Mouse (Mus musculus): ENCODE results near the gene Jph2. TPM values are rescaled to one million over a fixed set of nuclear protein-coding genes. Genes with fewer than 3 reads are reported as not detected.

Gene Jph2
- 0.48 and 0.52 TPM in 2 replicates for polyA plus RNA-seq (2012; rRNA removed)

GRCm38 (mm10) chr2:163397905-163398304, at the start of gene Jph2:
Jph2 (minus strand) TSS chr2:163397993.
- Histone ChIP-seq H3K27ac (ENCODE audit: insufficient read depth, low read length) (no peak within 1 kb of the TSS), H3K4me1 (ENCODE audit: control insufficient read depth, insufficient read depth, low read length) (no peaks in the 10 kb centered on the region), H3K4me3 (replicated peaks; ENCODE audit: insufficient read depth, low read depth, low read length) (no peak within 1 kb of the TSS), H3K27me3 (ENCODE audit: control insufficient read depth, insufficient read depth, low read length) (no peaks in the 10 kb centered on the region)
- no peak for TF ChIP-seq CTCF (IDR thresholded peaks at IDR 0.05; ENCODE audit: borderline replicate concordance, insufficient read depth, low read depth, low read length)
- no peak for TF ChIP-seq POLR2A (IDR thresholded peaks at IDR 0.05; ENCODE audit: borderline replicate concordance, insufficient read depth, low read length)
- WGBS, result 19% methylated on average over 10 of the region's 10 CpGs
- DNase-seq, result no peak

DNA sequence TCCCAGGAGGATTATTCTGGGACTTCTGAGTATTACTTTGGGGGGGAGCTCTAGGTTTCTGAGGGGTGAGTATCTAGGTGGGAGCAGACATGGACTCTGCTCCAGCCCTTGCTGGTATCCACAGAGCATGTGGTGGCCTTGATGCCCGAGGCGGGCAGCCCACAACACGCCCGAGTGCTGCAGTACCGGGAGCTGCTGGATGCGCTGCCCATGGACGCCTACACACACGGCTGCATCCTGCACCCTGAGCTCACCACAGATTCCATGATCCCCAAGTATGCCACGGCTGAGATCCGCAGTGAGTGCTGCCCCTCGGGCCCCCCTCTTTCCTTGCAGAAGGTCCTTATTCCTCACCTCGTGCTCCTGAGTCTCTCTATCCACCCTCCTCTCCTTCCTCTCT, 49.6 kb upstream of the Jph2 start:
- no peak for TF ChIP-seq POLR2A (IDR thresholded peaks at IDR 0.05; ENCODE audit: borderline replicate concordance, insufficient read depth, low read length)
- no peak for TF ChIP-seq CTCF (IDR thresholded peaks at IDR 0.05; ENCODE audit: borderline replicate concordance, insufficient read depth, low read depth, low read length)
- 83% methylated on average over 12 of the region's 12 CpGs for WGBS
- DNase-seq, result no peak
- H3K4me1 ChIP-seq (ENCODE audit: control insufficient read depth, insufficient read depth, low read length), result peaks cover 46% of the 10 kb centered on the region
- H3K27me3 ChIP-seq (ENCODE audit: control insufficient read depth, insufficient read depth, low read length), result no peaks in the 10 kb centered on the region
- H3K4me3 ChIP-seq (replicated peaks; ENCODE audit: insufficient read depth, low read depth, low read length), result no peak overlapping the region
- H3K27ac ChIP-seq (ENCODE audit: insufficient read depth, low read length), result no peak overlapping the region

- H3K4me3 ChIP-seq (replicated peaks; ENCODE audit: insufficient read depth, low read depth, low read length), result no peak overlapping the region
- peaks cover 49% of the 10 kb centered on the region for H3K4me1 ChIP-seq (ENCODE audit: control insufficient read depth, insufficient read depth, low read length)
- TF ChIP-seq POLR2A (IDR thresholded peaks at IDR 0.05; ENCODE audit: borderline replicate concordance, insufficient read depth, low read length) (no peak), CTCF (IDR thresholded peaks at IDR 0.05; ENCODE audit: borderline replicate concordance, insufficient read depth, low read depth, low read length) (no peak)
- H3K27ac ChIP-seq (ENCODE audit: insufficient read depth, low read length), result peak overlapping the region; percentile 44
- no peaks in the 10 kb centered on the region for H3K27me3 ChIP-seq (ENCODE audit: control insufficient read depth, insufficient read depth, low read length)
- WGBS, result 50% methylated on average over 7 of the region's 7 CpGs
- no peak for DNase-seq
These were observed 46.2 kb upstream of the Jph2 start for GRCm38 (mm10) chr2:163444017-163444416.

GRCm38 (mm10) chr2:163443543-163443942, 45.8 kb upstream of the Jph2 start:
- TF ChIP-seq POLR2A (IDR thresholded peaks at IDR 0.05; ENCODE audit: borderline replicate concordance, insufficient read depth, low read length) (no peak), CTCF (IDR thresholded peaks at IDR 0.05; ENCODE audit: borderline replicate concordance, insufficient read depth, low read depth, low read length) (no peak)
- H3K4me3 ChIP-seq (replicated peaks; ENCODE audit: insufficient read depth, low read depth, low read length), result no peak overlapping the region
- DNase-seq, result peak; percentile 89 to 92
- H3K27me3 ChIP-seq (ENCODE audit: control insufficient read depth, insufficient read depth, low read length), result no peaks in the 10 kb centered on the region
- peaks cover 49% of the 10 kb centered on the region for H3K4me1 ChIP-seq (ENCODE audit: control insufficient read depth, insufficient read depth, low read length)
- peak overlapping the region; percentile 44 for H3K27ac ChIP-seq (ENCODE audit: insufficient read depth, low read length)
- WGBS, result 5% methylated on average over 6 of the region's 6 CpGs

DNA sequence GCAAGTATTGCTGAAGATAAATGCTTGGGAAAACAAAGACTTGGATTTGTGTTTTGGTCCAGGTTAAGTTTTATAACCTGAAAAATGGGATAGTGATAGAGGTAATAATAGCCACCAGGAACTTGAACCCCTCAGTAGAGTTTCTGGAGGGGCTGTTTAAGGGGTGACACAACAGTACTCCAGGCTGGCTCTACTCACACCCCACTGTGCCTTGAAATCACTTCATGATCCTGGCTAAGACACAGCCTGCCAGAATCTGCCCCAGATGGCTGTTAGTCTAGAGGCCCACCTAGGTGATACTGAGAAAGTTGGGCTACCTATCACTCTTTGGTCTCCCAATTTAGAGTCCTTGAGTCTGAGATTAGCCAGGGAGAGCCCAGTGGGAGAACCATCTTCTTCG, 41.7 kb upstream of the Jph2 start:
- DNase-seq, result peak in 1 of 2 experiments; percentile 56
- 45% methylated on average over 1 of the region's 1 CpGs for whole genome bisulfite sequencing
- H3K4me3 ChIP-seq (replicated peaks; ENCODE audit: insufficient read depth, low read depth, low read length), result peak overlapping the region; percentile 90
- TF ChIP-seq CTCF (IDR thresholded peaks at IDR 0.05; ENCODE audit: borderline replicate concordance, insufficient read depth, low read depth, low read length) (no peak), POLR2A (IDR thresholded peaks at IDR 0.05; ENCODE audit: borderline replicate concordance, insufficient read depth, low read length) (no peak)
- H3K4me1 ChIP-seq (ENCODE audit: control insufficient read depth, insufficient read depth, low read length), result peaks cover 40% of the 10 kb centered on the region
- H3K27ac ChIP-seq (ENCODE audit: insufficient read depth, low read length), result no peak overlapping the region
- H3K27me3 ChIP-seq (ENCODE audit: control insufficient read depth, insufficient read depth, low read length), result no peaks in the 10 kb centered on the region

DNA sequence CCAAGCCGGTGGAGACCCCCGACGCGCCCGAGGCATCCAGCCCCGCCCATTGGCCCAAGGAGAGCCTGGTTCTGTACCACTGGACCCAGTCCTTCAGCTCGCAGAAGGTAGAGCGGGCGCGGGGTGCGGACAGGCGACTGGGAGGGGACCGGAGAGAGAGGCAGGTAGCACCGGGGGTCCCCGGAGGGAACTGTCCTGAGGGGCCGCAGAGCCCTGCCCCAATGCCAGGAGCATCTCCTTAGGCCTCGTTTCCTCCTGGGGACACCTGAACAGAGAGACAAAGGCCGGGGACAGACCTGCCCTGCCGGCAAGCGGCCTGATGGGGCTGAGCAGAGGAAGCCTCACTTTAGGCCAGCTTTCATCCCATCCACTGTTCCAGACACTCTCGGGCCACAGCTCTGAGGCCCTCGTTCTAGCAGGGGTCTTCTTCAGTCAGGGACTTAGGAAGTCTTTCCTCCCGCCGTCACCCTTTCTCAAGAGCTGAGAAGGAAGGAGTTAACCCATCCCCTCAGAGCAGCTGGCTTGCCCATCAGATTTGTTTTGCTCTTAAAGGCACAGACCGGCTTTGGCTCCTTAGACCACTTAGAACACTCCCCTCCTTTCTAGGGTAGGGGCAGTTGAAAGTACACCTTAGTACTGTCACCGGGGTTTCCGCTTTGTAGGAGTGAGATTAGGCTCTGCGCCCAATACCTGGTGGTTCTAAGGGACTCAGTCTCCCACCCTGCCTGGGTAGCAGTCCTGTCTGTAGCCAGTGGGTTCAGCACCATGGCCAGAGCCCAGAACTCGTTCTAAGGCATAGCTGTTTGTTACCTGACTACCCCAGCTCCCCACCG, 41.0 kb upstream of the Jph2 start:
- H3K4me3 ChIP-seq (replicated peaks; ENCODE audit: insufficient read depth, low read depth, low read length), result peak overlapping the region; percentile 90
- peak in 1 of 2 experiments; percentile 58 for DNase-seq

GRCm38 (mm10) chr2:163438246-163438618, 40.4 kb upstream of the Jph2 start, which contains the start of gene Gdap1l1:
Gdap1l1 (plus strand) TSS chr2:163438476.
- H3K4me3 ChIP-seq (replicated peaks; ENCODE audit: insufficient read depth, low read depth, low read length), result peak within 1 kb of the TSS; percentile 90
- under 1% methylated on average over 18 of the region's 18 CpGs for WGBS

More for the DNA sequence above, 41.0 kb upstream of the Jph2 start:
- peak overlapping the region; percentile 85 for H3K27ac ChIP-seq (ENCODE audit: insufficient read depth, low read length)
- 2% methylated on average over 30 of the region's 30 CpGs for WGBS
- peaks cover 36% of the 10 kb centered on the region for H3K4me1 ChIP-seq (ENCODE audit: control insufficient read depth, insufficient read depth, low read length)
- no peaks in the 10 kb centered on the region for H3K27me3 ChIP-seq (ENCODE audit: control insufficient read depth, insufficient read depth, low read length)
- TF ChIP-seq CTCF (IDR thresholded peaks at IDR 0.05; ENCODE audit: borderline replicate concordance, insufficient read depth, low read depth, low read length) (no peak), POLR2A (IDR thresholded peaks at IDR 0.05; ENCODE audit: borderline replicate concordance, insufficient read depth, low read length) (no peak)

DNA sequence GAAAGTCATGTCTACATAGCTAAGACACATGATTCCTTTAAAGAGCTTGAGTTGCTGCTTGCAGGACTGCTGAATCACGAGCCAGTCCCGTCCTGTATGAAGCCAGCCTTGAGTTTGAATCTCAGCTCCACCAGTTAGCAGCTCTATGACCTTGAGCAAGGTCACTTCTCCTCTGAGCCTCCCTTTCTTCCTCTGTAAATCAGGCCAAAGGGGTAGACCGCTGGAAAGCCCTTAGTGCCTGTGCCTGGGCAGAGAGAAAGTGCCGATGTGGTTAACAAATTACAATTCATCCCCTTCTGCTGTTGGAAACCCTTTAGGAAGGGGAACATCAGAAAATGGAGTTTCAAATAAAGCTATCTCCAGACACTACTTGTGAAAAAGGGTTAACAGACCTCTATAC, 40.0 kb upstream of the Jph2 start:
- 5% methylated on average over 4 of the region's 4 CpGs for WGBS
- peaks cover 36% of the 10 kb centered on the region for H3K4me1 ChIP-seq (ENCODE audit: control insufficient read depth, insufficient read depth, low read length)

More at GRCm38 (mm10) chr2:163438246-163438618, 40.4 kb upstream of the Jph2 start, which contains the start of gene Gdap1l1:
- TF ChIP-seq POLR2A (IDR thresholded peaks at IDR 0.05; ENCODE audit: borderline replicate concordance, insufficient read depth, low read length), result peak; percentile 75
- TF ChIP-seq CTCF (IDR thresholded peaks at IDR 0.05; ENCODE audit: borderline replicate concordance, insufficient read depth, low read depth, low read length), result no peak
- H3K27me3 ChIP-seq (ENCODE audit: control insufficient read depth, insufficient read depth, low read length), result no peaks in the 10 kb centered on the region
- peak; percentile 84 to 86 for DNase-seq
- H3K4me1 ChIP-seq (ENCODE audit: control insufficient read depth, insufficient read depth, low read length), result peaks cover 38% of the 10 kb centered on the region
- H3K27ac ChIP-seq (ENCODE audit: insufficient read depth, low read length), result peak within 1 kb of the TSS; percentile 85

More for the DNA sequence above, 40.0 kb upstream of the Jph2 start:
- DNase-seq, result peak; percentile 34 to 43
- Histone ChIP-seq H3K4me3 (replicated peaks; ENCODE audit: insufficient read depth, low read depth, low read length) (peak overlapping the region; percentile 90), H3K27ac (ENCODE audit: insufficient read depth, low read length) (peak overlapping the region; percentile 85), H3K27me3 (ENCODE audit: control insufficient read depth, insufficient read depth, low read length) (no peaks in the 10 kb centered on the region)
- TF ChIP-seq POLR2A (IDR thresholded peaks at IDR 0.05; ENCODE audit: borderline replicate concordance, insufficient read depth, low read length) (no peak), CTCF (IDR thresholded peaks at IDR 0.05; ENCODE audit: borderline replicate concordance, insufficient read depth, low read depth, low read length) (no peak)
